Mouse (Mus musculus): Measurements from ENCODE around the gene Frmpd4.

DNA sequence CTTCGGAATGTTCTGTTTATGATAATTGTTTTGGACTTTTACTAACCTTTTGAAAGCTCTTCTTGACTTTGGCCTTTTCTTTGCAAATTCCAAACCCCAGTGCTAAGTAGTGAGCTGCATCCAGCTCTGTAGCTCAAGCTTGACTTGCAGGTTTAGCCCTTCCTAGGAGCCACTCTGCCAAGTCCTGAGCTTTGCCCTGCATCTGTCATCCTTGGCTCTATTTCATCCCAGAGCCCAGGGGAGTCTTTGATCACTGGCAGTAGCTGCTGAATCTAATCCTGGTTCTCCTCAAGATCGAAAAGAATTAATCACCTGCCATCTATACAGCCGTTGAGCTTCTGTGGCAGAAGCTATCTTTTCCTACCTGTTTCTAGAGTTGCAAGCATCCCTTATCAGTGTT, 251.9 kb downstream of the Frmpd4 start:
- TF ChIP-seq CTCF (conservative IDR thresholded peaks at IDR 0.05; ENCODE audit: low read length) (no peak), NANOG (IDR thresholded peaks at IDR 0.05; ENCODE audit: borderline replicate concordance, low read length) (no peak)
